Mouse (Mus musculus) limb, embryonic 10.5 days (tissue): ENCODE measurements around the gene Disp2. TPM values are rescaled to one million over a fixed set of nuclear protein-coding genes. Genes with fewer than 3 reads are reported as not detected.

Source experiments
- DNase-seq: peaks from one replicate; pipeline ENCODE4 v3.0.0-alpha.2; 2017; ENCODE audit warnings: low spot score
- H3K27ac ChIP-seq: fragments of 300-500 bp; sonication (generic); 2 replicates; pipeline ENCODE4 v1.5.1; 2016; ENCODE audit warnings: mild to moderate bottlenecking
- H3K27me3 ChIP-seq: fragments of 300-500 bp; sonication (generic); 2 replicates; pipeline ENCODE4 v1.6.1; 2016; ENCODE audit warnings: low read depth, mild to moderate bottlenecking; ENCODE audit not compliant: poor library complexity, severe bottlenecking
- H3K36me3 ChIP-seq: fragments of 300-500 bp; sonication (generic); 2 replicates; pipeline ENCODE4 v1.6.1; 2016; ENCODE audit warnings: mild to moderate bottlenecking, moderate library complexity
- H3K4me1 ChIP-seq: fragments of 300-500 bp; sonication (generic); 2 replicates; pipeline ENCODE4 v1.6.1; 2016
- H3K4me3 ChIP-seq: fragments of 300-500 bp; sonication (generic); 2 replicates; pipeline ENCODE4 v1.5.1; 2016; ENCODE audit warnings: mild to moderate bottlenecking, moderate library complexity
- H3K9me3 ChIP-seq: fragments of 300-500 bp; sonication (generic); replicated peaks from 2 replicates; pipeline ENCODE4 v1.6.1; 2016; ENCODE audit warnings: mild to moderate bottlenecking
- WGBS: fragments of 180-500 bp; shearing (Covaris S2); methylation state at CpG from one replicate; pipeline ENCODE4 v1.1.7; 2016; 5-methylcytosine and 5-hydroxymethylcytosine counted together
- polyA plus RNA-seq: library from polyadenylated mRNA; unstranded; fragments of >200 nt; fragmentation: Nextera tagmentation; extraction: Ambion mirVana; gene quantifications from 2 replicates; pipeline ENCODE4 v1.2.1, GENCODE M21; 2016

Disp2 gene
- polyA plus RNA-seq, 1 experiment from 2014 or later = 0.04 TPM

DNA sequence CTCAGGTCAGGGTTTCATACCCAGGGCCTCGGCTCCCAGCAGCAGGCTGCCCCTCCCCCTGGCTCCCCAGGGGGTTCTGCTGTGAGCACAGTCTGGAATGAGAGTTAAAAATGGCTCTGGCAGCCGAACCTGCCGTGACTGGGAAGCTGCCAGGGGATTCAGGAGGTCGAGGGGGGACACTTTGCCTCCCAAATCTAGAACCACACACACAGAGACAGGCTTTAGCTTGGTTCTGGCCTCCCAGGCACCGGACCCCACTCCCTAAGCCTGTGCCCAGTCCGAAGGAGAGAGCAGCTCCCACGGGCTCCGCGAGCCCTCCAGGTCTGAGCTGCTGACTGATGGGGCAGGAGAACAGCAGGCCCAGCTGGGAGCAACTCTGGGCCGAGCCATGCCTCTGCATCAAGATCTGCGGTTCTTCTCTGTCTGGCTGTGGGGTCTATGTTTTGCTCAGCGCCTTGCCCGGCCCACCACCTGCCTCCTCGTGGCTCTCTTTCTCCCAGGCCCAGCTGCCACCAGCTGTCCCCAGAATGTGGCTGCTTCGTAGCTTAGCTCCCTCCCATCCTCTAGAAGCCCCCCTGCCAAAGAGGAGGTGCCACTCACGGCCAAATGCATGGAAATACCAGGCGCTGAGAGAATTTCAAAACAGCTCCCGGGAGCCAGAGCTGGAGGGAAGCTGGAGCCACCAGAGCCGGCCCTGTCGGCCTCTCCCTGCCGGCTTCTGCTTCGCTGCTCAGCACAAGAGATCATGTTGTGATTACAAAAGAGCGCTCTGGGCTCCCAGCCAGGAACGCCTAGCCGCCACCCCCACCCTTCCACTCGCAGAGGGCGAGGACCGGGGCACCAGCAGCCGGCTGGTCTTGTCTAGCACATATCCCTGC, 17.4 kb upstream of the Disp2 start, which contains the start of gene Ccdc9b:
Gene Ccdc9b, minus strand, starts transcription at position 756 of the 878 bp plus-strand sequence.
- peak; percentile 51 for DNase-seq
- Histone ChIP-seq H3K9me3 (no peaks in the 10 kb centered on the region), H3K27ac (peak within 1 kb of the TSS; percentile 64), H3K36me3 (0 out of 2 replicates have a peak, but pooled peaks cover 4% of the 10 kb centered on the region), H3K4me3 (peak within 1 kb of the TSS; percentile 33), H3K4me1 (peaks cover 32% of the 10 kb centered on the region), H3K27me3 (peaks cover 73% of the 10 kb centered on the region)
- WGBS = 10% methylated on average over 29 of the region's 29 CpGs

DNA sequence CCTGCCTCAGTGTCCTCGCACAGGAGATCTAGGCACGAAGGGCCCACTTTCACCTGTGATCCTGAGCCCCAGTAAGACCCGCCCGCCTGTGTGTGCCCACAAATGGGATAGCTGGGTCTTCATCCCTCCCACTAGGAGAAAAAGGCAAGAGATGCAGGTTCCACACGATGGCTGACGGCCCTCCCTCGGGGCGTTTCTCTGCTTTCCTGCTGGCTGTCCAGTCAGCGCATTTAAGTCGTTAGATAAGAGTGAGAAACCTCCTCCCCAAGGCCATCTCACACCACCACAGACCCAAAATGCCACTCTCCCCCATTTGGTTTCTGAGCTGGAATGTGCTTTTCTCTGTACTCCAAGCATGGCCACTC, 16.8 kb upstream of the Disp2 start:
- peak overlapping the region; percentile 64 for H3K27ac ChIP-seq
- H3K27me3 ChIP-seq = peaks cover 67% of the 10 kb centered on the region
- no peak for DNase-seq

DNA sequence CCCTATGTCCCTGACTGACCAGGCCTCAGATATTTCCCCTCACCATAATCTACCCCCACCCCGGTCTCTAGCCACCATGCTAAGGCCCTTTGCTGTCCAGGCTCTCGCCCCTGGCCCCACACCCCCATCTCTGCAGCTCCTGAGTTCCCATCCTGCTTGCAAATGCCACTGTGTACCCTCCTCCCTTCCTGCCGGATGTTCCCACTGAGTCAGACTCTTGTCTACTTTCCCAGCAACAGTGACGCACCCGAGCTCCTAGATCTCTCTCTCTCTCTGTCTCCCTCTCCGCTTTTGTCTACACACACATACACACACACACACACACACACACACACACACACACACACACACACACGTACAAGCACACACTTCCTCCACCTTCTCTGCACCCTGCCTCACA, 16.1 kb upstream of the Disp2 start:
- DNase-seq = no peak
- 63% methylated on average over 7 of the region's 7 CpGs for WGBS
- no peaks in the 10 kb centered on the region for H3K9me3 ChIP-seq
- no peak overlapping the region for H3K4me3 ChIP-seq
- H3K27ac ChIP-seq = no peak overlapping the region
- H3K4me1 ChIP-seq = peaks cover 27% of the 10 kb centered on the region
- peaks cover 60% of the 10 kb centered on the region for H3K27me3 ChIP-seq
- 0 out of 2 replicates have a peak, but pooled peaks cover 4% of the 10 kb centered on the region for H3K36me3 ChIP-seq

More for the DNA sequence above, 16.8 kb upstream of the Disp2 start:
- Histone ChIP-seq H3K9me3 (no peaks in the 10 kb centered on the region), H3K4me1 (peaks cover 31% of the 10 kb centered on the region), H3K4me3 (peak overlapping the region; percentile 33), H3K36me3 (0 out of 2 replicates have a peak, but pooled peaks cover 4% of the 10 kb centered on the region)
- WGBS = 13% methylated on average over 10 of the region's 10 CpGs

DNA sequence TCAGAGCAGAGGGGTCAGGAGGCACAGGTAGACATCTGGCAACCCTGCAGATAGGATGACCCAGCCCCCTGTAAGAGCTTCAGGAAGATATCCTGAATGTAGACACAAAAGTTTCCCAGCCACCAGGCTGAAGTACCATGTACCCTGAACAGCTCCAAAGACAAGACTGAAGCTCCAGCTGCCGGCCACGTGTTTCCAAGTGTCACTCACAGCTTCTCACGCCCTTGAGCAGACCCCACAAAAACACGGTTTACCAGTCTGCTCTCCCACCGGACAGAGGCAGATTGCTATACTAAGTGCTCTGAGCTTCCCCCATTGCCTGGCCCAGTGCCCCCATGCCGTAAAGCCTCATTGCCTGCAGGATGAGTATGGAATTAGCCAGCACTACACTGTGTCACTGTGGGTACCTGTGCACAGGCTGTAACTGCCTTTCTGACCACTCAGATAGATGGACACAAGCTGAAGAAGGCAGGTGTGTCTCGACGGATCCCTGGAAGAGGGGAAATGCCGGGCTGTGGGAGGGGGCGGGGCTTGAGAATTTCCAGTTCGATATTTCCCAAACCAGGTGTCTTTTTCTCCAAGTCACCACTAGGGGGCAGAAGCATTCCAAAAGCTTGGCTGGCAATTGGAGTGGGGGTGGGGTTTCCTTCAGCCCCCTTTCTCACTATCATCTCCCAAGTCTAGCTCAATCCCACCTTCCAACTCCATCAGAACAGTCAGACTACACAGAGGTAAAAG, 15.3 kb upstream of the Disp2 start:
- 26% methylated on average over 11 of the region's 11 CpGs for WGBS
- H3K9me3 ChIP-seq = no peaks in the 10 kb centered on the region

DNA sequence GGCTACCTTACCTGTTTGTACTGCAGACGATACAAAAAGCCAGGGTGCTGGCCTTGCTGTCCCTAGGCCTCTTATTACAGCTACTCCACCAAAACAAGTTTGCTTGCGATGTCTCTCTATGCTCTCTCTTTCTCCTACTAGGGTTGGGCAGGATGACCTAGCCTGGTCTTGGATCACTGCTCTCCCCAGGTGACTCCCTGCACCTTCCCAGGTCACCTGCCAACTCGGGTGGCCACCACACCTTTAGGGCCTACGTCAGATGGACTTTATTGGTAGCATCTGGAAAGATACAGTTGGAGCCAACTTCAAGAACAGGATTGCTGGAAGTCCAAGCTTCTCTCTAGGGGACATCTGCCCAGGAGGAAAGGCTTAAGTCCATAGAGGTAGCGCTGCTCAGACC, 14.6 kb upstream of the Disp2 start:
- no peak for DNase-seq
- WGBS = 88% methylated on average over 5 of the region's 5 CpGs
- H3K27me3 ChIP-seq = peaks cover 47% of the 10 kb centered on the region
- H3K4me1 ChIP-seq = peaks cover 24% of the 10 kb centered on the region
- no peaks in the 10 kb centered on the region for H3K9me3 ChIP-seq
- H3K36me3 ChIP-seq = 0 out of 2 replicates have a peak, but pooled peaks cover 4% of the 10 kb centered on the region
- H3K4me3 ChIP-seq = no peak overlapping the region
- H3K27ac ChIP-seq = no peak overlapping the region

More for the DNA sequence above, 15.3 kb upstream of the Disp2 start:
- Histone ChIP-seq H3K4me3 (no peak overlapping the region), H3K36me3 (0 out of 2 replicates have a peak, but pooled peaks cover 4% of the 10 kb centered on the region), H3K27ac (no peak overlapping the region), H3K4me1 (peaks cover 27% of the 10 kb centered on the region), H3K27me3 (peaks cover 52% of the 10 kb centered on the region)
- DNase-seq = peak; percentile 60

DNA sequence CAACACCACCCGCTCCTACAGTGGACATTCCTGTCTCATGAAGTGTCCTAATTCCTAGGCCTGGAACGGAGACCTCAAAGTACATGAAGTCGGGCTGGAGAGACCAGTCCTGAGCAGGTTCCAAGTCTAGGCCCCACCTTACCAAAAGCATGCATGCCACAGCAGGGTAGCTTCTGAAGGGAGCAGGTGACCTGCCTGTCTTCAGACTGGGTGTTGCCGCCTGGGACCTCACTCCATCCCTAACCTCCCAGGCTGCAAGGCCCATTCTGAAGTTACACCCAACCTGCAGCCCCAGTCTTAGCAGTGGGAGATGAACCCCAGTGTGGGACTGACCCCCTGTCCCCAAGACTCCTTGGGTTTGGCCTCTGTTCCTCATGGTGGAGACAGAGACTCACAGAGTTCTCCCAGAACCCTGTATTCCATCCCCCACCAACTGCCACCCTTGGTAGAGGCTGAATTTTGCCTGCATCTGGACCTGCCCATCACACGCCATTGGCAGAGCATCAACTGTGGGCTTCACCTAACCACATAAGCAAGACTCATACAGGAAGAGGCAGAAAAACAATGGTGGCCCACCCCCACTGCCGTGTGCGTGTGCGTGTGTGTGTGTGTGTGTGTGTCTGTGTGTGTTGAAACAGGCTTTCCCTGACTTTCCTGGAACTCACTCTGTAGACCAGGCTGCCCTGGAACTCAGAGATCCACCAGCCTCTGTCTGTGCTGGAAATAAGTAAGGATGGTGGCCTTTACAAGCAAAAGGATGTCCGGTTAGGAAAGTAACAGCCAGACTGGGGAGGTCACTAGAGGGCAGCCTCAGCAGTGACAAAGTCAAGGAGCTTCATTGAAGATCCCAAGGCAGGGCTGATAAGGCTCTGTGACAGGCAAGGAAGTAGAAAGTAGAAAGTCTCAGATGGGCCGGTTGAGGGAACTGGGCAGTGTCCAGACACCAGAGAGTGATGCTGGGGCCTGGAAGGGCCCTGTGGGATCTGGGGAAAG, 13.2 kb upstream of the Disp2 start:
- H3K27me3 ChIP-seq = peaks cover 32% of the 10 kb centered on the region
- no peaks in the 10 kb centered on the region for H3K9me3 ChIP-seq
- H3K36me3 ChIP-seq = 0 out of 2 replicates have a peak, but pooled peaks cover 4% of the 10 kb centered on the region
- DNase-seq = no peak
- no peak overlapping the region for H3K27ac ChIP-seq
- 73% methylated on average over 10 of the region's 10 CpGs for WGBS
- no peak overlapping the region for H3K4me3 ChIP-seq
- H3K4me1 ChIP-seq = peaks cover 21% of the 10 kb centered on the region

DNA sequence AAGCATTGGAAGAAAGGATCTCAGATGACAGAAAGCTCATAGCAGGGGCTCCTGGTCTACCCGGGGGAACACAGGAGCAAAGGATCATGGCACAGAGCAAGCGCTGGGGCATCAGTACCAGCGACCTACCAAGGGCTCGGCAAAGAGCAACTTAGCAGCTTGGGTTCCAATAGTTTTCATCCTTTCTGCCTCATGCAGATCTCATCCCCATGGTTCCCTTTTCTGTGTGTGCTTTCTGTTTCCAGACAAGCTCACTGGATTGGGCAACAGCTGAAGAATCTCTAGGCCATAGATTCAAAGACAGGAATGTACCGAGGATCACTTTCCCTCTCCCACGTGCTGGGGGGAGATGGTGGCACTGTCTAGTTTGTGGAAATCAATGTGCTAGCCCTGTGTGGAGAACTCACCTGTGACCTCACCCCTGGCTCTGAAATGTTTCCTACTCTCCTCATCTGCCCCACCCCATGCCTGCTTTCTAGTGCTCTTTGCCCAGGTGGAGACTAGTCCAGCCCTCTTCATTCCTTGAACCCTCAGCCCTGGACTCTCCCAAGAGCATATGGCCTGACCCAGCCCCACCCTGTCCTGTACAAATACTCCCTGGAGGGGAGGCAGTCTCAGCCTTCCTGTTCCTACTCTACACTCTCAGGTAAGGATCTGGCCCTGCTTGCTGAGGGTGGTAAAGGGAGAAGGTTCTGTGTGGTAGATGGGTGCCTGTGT, 7.2 kb upstream of the Disp2 start, which contains the start of gene Phgr1:
Gene Phgr1, plus strand, starts transcription at position 612 of the 717 bp plus-strand sequence.
- no peak within 1 kb of the TSS for H3K27ac ChIP-seq
- 0 out of 2 replicates have a peak, but pooled peaks cover 2% of the 10 kb centered on the region for H3K4me1 ChIP-seq
- no peak within 1 kb of the TSS for H3K4me3 ChIP-seq
- H3K27me3 ChIP-seq = no peaks in the 10 kb centered on the region; the same call in 1 of the 2 replicates
- no peaks in the 10 kb centered on the region for H3K36me3 ChIP-seq
- 82% methylated on average over 6 of the region's 6 CpGs for WGBS
- no peaks in the 10 kb centered on the region for H3K9me3 ChIP-seq
- DNase-seq = no peak

DNA sequence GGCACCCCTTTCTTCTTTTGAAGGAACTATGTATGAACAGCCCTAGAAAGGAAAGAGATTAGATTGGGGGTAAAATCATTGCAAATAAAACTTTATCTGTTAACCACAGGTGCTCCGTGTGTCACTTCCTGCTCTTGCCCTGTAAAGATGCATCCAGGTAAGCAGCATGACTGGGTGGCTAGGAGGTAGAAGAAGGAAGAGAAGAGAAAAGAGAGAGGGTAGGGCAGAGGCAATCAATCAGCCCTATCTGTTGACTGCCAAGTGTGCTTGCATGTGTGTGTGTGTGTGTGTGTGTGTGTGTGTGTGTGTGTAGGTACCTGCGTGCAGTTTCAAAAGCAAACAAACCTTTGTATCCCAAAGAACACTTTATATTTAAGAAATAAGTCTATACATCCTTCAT, 5.0 kb upstream of the Disp2 start:
- Histone ChIP-seq H3K9me3 (no peaks in the 10 kb centered on the region), H3K27me3 (peaks cover 4% of the 10 kb centered on the region; the same call in 1 of the 2 replicates), H3K4me1 (peaks cover 10% of the 10 kb centered on the region), H3K27ac (no peak overlapping the region), H3K4me3 (no peak overlapping the region), H3K36me3 (no peaks in the 10 kb centered on the region)
- WGBS = 84% methylated on average over 2 of the region's 2 CpGs
- no peak for DNase-seq

DNA sequence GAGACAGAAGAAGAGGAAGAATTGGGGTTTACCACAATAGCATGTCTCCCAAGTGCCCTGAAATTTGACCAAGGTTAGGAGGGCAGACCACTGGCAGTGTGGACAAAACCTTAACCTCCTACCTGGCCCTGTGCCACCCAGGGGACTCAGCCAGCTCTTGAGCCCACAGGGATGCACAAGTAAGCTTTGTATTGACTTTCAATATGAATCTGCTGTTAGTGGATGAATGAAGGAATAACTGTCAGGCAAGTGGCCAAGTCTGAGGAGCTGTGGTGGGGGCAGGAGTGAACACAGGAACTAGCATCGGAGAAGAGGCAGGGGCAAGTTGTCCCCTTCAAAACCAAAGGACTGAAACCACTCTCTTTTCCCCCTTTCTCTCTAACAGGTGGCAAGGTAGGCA, 4.1 kb upstream of the Disp2 start:
- 72% methylated on average over 1 of the region's 1 CpGs for WGBS

DNA sequence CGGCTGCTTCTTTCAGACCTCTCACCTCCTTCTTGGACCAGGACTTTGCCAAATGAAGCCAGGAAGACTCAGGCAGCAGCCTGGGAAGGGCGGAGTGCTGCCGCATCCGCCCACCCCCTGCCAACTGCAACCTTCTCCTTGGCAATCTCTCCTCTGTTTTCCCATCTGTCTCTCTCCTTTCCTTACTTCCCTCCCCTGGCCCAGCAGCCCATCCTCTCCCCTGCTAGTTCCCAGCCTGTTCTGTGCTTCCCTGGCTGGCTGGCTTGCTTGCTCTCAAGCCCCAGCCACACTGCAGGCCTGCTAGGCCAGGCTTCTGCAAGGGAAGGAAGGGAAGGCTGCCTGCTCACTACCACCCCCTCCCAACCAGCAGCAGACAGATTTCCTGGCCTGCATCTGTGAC, 3.7 kb upstream of the Disp2 start:
- Histone ChIP-seq H3K27me3 (peaks cover 14% of the 10 kb centered on the region), H3K27ac (no peak overlapping the region), H3K4me1 (peaks cover 17% of the 10 kb centered on the region), H3K4me3 (no peak overlapping the region), H3K9me3 (no peaks in the 10 kb centered on the region), H3K36me3 (no peaks in the 10 kb centered on the region)
- WGBS = 61% methylated on average over 4 of the region's 4 CpGs
- DNase-seq = no peak

More for the DNA sequence above, 4.1 kb upstream of the Disp2 start:
- H3K4me3 ChIP-seq = no peak overlapping the region
- H3K27ac ChIP-seq = no peak overlapping the region
- H3K36me3 ChIP-seq = no peaks in the 10 kb centered on the region
- H3K9me3 ChIP-seq = no peaks in the 10 kb centered on the region
- DNase-seq = no peak
- H3K4me1 ChIP-seq = peaks cover 17% of the 10 kb centered on the region
- peaks cover 10% of the 10 kb centered on the region for H3K27me3 ChIP-seq

DNA sequence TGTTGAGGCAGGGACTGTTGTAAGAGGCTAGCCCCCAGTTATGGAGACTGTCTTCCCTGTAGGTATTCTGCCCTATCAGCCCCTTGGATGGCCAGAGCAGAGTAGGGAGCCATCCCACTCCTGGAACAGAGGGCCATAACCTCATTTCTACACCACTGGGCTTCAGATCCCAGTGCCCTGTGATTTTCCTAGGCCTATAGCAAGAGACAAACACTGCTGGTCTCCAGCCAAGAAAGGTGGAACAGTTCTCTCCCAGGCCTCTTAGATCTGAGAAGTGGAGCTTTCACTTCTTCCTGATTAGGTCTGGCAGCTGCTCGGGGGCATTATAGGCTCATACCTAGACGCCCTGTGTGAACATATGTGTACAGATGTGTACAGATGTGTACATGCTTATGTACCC, 3.2 kb upstream of the Disp2 start:
- peaks cover 17% of the 10 kb centered on the region for H3K4me1 ChIP-seq
- DNase-seq = no peak
- peaks cover 17% of the 10 kb centered on the region for H3K27me3 ChIP-seq
- H3K9me3 ChIP-seq = no peaks in the 10 kb centered on the region
- H3K27ac ChIP-seq = no peak overlapping the region
- 84% methylated on average over 2 of the region's 2 CpGs for WGBS
- H3K36me3 ChIP-seq = no peaks in the 10 kb centered on the region
- no peak overlapping the region for H3K4me3 ChIP-seq
